Mouse (Mus musculus): Measurements from ENCODE around the gene Parp1. TPM values are rescaled to one million over a fixed set of nuclear protein-coding genes. Genes with fewer than 3 reads are reported as not detected.

Parp1 gene
- 49.6 and 57.3 TPM in 2 replicates for polyA plus RNA-seq (2012; rRNA removed)

- H3K36me3 ChIP-seq (ENCODE audit: control insufficient read depth, insufficient read depth, low read length): no peaks in the 10 kb centered on the region
- peak; percentile 99 for DNase-seq
- no peaks in the 10 kb centered on the region for H3K27me3 ChIP-seq (ENCODE audit: control insufficient read depth, insufficient read depth, low read length)
- peak within 1 kb of the TSS; percentile 93 for H3K4me3 ChIP-seq (ENCODE audit: control insufficient read depth, insufficient read depth, low read length)
- peaks cover 16% of the 10 kb centered on the region for H3K4me1 ChIP-seq (replicated peaks; ENCODE audit: control insufficient read depth, insufficient read depth, low read length)
- TF ChIP-seq CTCF (IDR thresholded peaks at IDR 0.05; ENCODE audit: borderline replicate concordance, control insufficient read depth, extremely low read depth, insufficient read depth, low read length, poor library complexity): no peak; the same call in 1 of the 2 replicates
- peak; percentile 78 for TF ChIP-seq POLR2A (IDR thresholded peaks at IDR 0.05; ENCODE audit: control insufficient read depth, extremely low read depth, insufficient read depth, low read length, poor library complexity)
- no peak within 1 kb of the TSS for H3K27ac ChIP-seq (ENCODE audit: control insufficient read depth, insufficient read depth, low read length)
- under 1% methylated on average over 67 of the region's 67 CpGs for WGBS
These were observed at the start of gene Parp1 for GRCm38 (mm10) chr1:180568761-180569452. TSS of gene Parp1 (plus strand) at chr1:180568924.

GRCm38 (mm10) chr1:180519520-180519919, 49.2 kb upstream of the Parp1 start:
- Histone ChIP-seq H3K4me3 (ENCODE audit: control insufficient read depth, insufficient read depth, low read length) (no peak overlapping the region), H3K36me3 (ENCODE audit: control insufficient read depth, insufficient read depth, low read length) (no peaks in the 10 kb centered on the region), H3K27ac (ENCODE audit: control insufficient read depth, insufficient read depth, low read length) (no peak overlapping the region), H3K4me1 (replicated peaks; ENCODE audit: control insufficient read depth, insufficient read depth, low read length) (no peaks in the 10 kb centered on the region), H3K27me3 (ENCODE audit: control insufficient read depth, insufficient read depth, low read length) (no peaks in the 10 kb centered on the region)
- TF ChIP-seq CTCF (IDR thresholded peaks at IDR 0.05; ENCODE audit: borderline replicate concordance, control insufficient read depth, extremely low read depth, insufficient read depth, low read length, poor library complexity) (no peak), POLR2A (IDR thresholded peaks at IDR 0.05; ENCODE audit: control insufficient read depth, extremely low read depth, insufficient read depth, low read length, poor library complexity) (no peak)
- no peak for DNase-seq
- 45% methylated on average over 8 of the region's 8 CpGs for WGBS

GRCm38 (mm10) chr1:180520190-180520589, 48.5 kb upstream of the Parp1 start:
- Histone ChIP-seq H3K4me3 (ENCODE audit: control insufficient read depth, insufficient read depth, low read length) (no peak overlapping the region), H3K36me3 (ENCODE audit: control insufficient read depth, insufficient read depth, low read length) (no peaks in the 10 kb centered on the region), H3K4me1 (replicated peaks; ENCODE audit: control insufficient read depth, insufficient read depth, low read length) (no peaks in the 10 kb centered on the region), H3K27me3 (ENCODE audit: control insufficient read depth, insufficient read depth, low read length) (no peaks in the 10 kb centered on the region), H3K27ac (ENCODE audit: control insufficient read depth, insufficient read depth, low read length) (no peak overlapping the region)
- no peak for DNase-seq
- 91% methylated on average over 7 of the region's 7 CpGs for WGBS
- TF ChIP-seq CTCF (IDR thresholded peaks at IDR 0.05; ENCODE audit: borderline replicate concordance, control insufficient read depth, extremely low read depth, insufficient read depth, low read length, poor library complexity): no peak
- TF ChIP-seq POLR2A (IDR thresholded peaks at IDR 0.05; ENCODE audit: control insufficient read depth, extremely low read depth, insufficient read depth, low read length, poor library complexity): no peak

GRCm38 (mm10) chr1:180523320-180523719, 45.4 kb upstream of the Parp1 start:
- Histone ChIP-seq H3K27ac (ENCODE audit: control insufficient read depth, insufficient read depth, low read length) (no peak overlapping the region), H3K4me3 (ENCODE audit: control insufficient read depth, insufficient read depth, low read length) (no peak overlapping the region), H3K27me3 (ENCODE audit: control insufficient read depth, insufficient read depth, low read length) (no peaks in the 10 kb centered on the region), H3K36me3 (ENCODE audit: control insufficient read depth, insufficient read depth, low read length) (no peaks in the 10 kb centered on the region), H3K4me1 (replicated peaks; ENCODE audit: control insufficient read depth, insufficient read depth, low read length) (no peaks in the 10 kb centered on the region)
- DNase-seq: no peak
- 95% methylated on average over 2 of the region's 2 CpGs for WGBS
- no peak for TF ChIP-seq POLR2A (IDR thresholded peaks at IDR 0.05; ENCODE audit: control insufficient read depth, extremely low read depth, insufficient read depth, low read length, poor library complexity)
- no peak for TF ChIP-seq CTCF (IDR thresholded peaks at IDR 0.05; ENCODE audit: borderline replicate concordance, control insufficient read depth, extremely low read depth, insufficient read depth, low read length, poor library complexity)

- Histone ChIP-seq H3K4me3 (ENCODE audit: control insufficient read depth, insufficient read depth, low read length) (no peak overlapping the region), H3K36me3 (ENCODE audit: control insufficient read depth, insufficient read depth, low read length) (no peaks in the 10 kb centered on the region), H3K27me3 (ENCODE audit: control insufficient read depth, insufficient read depth, low read length) (no peaks in the 10 kb centered on the region), H3K4me1 (replicated peaks; ENCODE audit: control insufficient read depth, insufficient read depth, low read length) (no peaks in the 10 kb centered on the region), H3K27ac (ENCODE audit: control insufficient read depth, insufficient read depth, low read length) (no peak overlapping the region)
- WGBS: 84% methylated on average over 1 of the region's 1 CpGs
- TF ChIP-seq CTCF (IDR thresholded peaks at IDR 0.05; ENCODE audit: borderline replicate concordance, control insufficient read depth, extremely low read depth, insufficient read depth, low read length, poor library complexity) (no peak), POLR2A (IDR thresholded peaks at IDR 0.05; ENCODE audit: control insufficient read depth, extremely low read depth, insufficient read depth, low read length, poor library complexity) (no peak)
- DNase-seq: no peak
These were observed 43.4 kb upstream of the Parp1 start for GRCm38 (mm10) chr1:180525301-180525700.

- no peak overlapping the region for H3K4me3 ChIP-seq (ENCODE audit: control insufficient read depth, insufficient read depth, low read length)
- WGBS: 96% methylated on average over 7 of the region's 7 CpGs
- TF ChIP-seq CTCF (IDR thresholded peaks at IDR 0.05; ENCODE audit: borderline replicate concordance, control insufficient read depth, extremely low read depth, insufficient read depth, low read length, poor library complexity) (no peak), POLR2A (IDR thresholded peaks at IDR 0.05; ENCODE audit: control insufficient read depth, extremely low read depth, insufficient read depth, low read length, poor library complexity) (no peak)
- H3K27ac ChIP-seq (ENCODE audit: control insufficient read depth, insufficient read depth, low read length): no peak overlapping the region
- H3K27me3 ChIP-seq (ENCODE audit: control insufficient read depth, insufficient read depth, low read length): no peaks in the 10 kb centered on the region
- no peak for DNase-seq
- no peaks in the 10 kb centered on the region for H3K4me1 ChIP-seq (replicated peaks; ENCODE audit: control insufficient read depth, insufficient read depth, low read length)
- H3K36me3 ChIP-seq (ENCODE audit: control insufficient read depth, insufficient read depth, low read length): no peaks in the 10 kb centered on the region
These were observed 38.9 kb upstream of the Parp1 start for GRCm38 (mm10) chr1:180529847-180530246.

All from thymus, adult 2 months (tissue).